8 mouse cellular contexts compared by ENCODE assay signal in the genomic region with DNA sequence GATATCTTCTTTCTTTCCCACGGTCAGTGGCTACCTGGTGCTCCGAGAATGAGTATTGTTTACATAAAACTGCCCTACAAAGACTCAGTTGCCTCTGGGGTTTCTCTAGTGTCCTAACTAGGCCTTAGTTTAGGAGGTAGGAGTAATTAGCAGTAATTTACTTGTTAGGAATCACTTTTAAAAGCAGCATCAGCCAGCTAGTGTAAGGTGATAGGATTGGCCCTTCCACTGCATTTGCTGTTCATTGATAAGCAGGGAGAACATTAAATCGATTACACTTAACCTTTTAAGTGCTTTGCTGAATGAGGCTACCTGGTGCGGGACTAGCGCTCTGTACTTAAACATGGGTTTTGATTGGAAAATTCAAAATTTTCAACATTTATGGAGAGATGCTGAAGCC. TPM values are rescaled to one million over a fixed set of nuclear protein-coding genes. Genes with fewer than 3 reads are reported as not detected.
DNase-seq lines count a peak whose midpoint lies in the region; ATAC-seq and TF ChIP-seq lines count a peak whose summit lies in the region.

No protein-coding gene starts in this region.

- peak overlapping the region; percentile 78 for H3K4me2 ChIP-seq in lung, embryonic 14.5 days
- peak overlapping the region; percentile 80 for H3K4me2 ChIP-seq in limb, embryonic 13.5 days (replicated peaks)

- H3K27me3 ChIP-seq in lung, embryonic 14.5 days (ENCODE audit: insufficient read depth, low read length) = no peaks in the 10 kb centered on the region
- no peaks in the 10 kb centered on the region for H3K27me3 ChIP-seq in forebrain, embryonic 10.5 days (ENCODE audit: poor library complexity, severe bottlenecking)
- no peaks in the 10 kb centered on the region for H3K27me3 ChIP-seq in limb, embryonic 13.5 days
- no peaks in the 10 kb centered on the region for H3K27me3 ChIP-seq in small intestine, adult 2 months (ENCODE audit: control insufficient read depth, insufficient read depth, low read length)

- no peak for TF ChIP-seq CTCF in lung, embryonic 14.5 days (IDR thresholded peaks at IDR 0.05; ENCODE audit: low read depth)
- no peak for TF ChIP-seq CTCF in small intestine, adult 2 months (IDR thresholded peaks at IDR 0.05; ENCODE audit: extremely low read depth, insufficient read length, insufficient replicate concordance, low read depth, low read length)

- H3K4me3 ChIP-seq in lung, embryonic 14.5 days (ENCODE audit: low read depth, low read length) = peak overlapping the region; percentile 71
- peak overlapping the region; percentile 87 for H3K4me3 ChIP-seq in forebrain, embryonic 10.5 days
- H3K4me3 ChIP-seq in limb, embryonic 13.5 days = peak overlapping the region; percentile 80
- H3K4me3 ChIP-seq in small intestine, adult 2 months (ENCODE audit: low read depth, low read length) = no peak overlapping the region

- intact Hi-C loops in left cerebral cortex, postnatal 14 days (cut with DNase I) = loop anchor here (10.0 kb wide), 2 partner anchors 121 to 311 kb away; no protein-coding TSS in a partner anchor

- no peaks in the 10 kb centered on the region for H3K36me3 ChIP-seq in lung, embryonic 14.5 days (ENCODE audit: insufficient read depth)
- H3K36me3 ChIP-seq in forebrain, embryonic 10.5 days (replicated peaks) = peaks cover 8% of the 10 kb centered on the region; the same call in 1 of the 2 replicates
- H3K36me3 ChIP-seq in limb, embryonic 13.5 days = 0 out of 2 replicates have a peak, but pooled peaks cover 3% of the 10 kb centered on the region
- no peaks in the 10 kb centered on the region for H3K36me3 ChIP-seq in small intestine, adult 2 months (ENCODE audit: control insufficient read depth, insufficient read depth, low read length)

- H3K9ac ChIP-seq in lung, embryonic 14.5 days = peak overlapping the region; percentile 80
- peak overlapping the region; percentile 89 for H3K9ac ChIP-seq in limb, embryonic 13.5 days

- H3K9me3 ChIP-seq in lung, embryonic 14.5 days (ENCODE audit: low read depth, low read length) = no peaks in the 10 kb centered on the region
- no peaks in the 10 kb centered on the region for H3K9me3 ChIP-seq in forebrain, embryonic 10.5 days
- H3K9me3 ChIP-seq in limb, embryonic 13.5 days = no peaks in the 10 kb centered on the region

- ATAC-seq in lung, embryonic 14.5 days (ENCODE audit: insufficient read depth) = no peak
- no peak for ATAC-seq in limb, embryonic 13.5 days (ENCODE audit: low FRiP score, low read depth)

- peak overlapping the region; percentile 86; the same call in 1 of the 2 replicates for H3K27ac ChIP-seq in lung, embryonic 14.5 days (ENCODE audit: low read depth)
- H3K27ac ChIP-seq in forebrain, embryonic 10.5 days = peak overlapping the region; percentile 93
- H3K27ac ChIP-seq in limb, embryonic 13.5 days = 0 out of 2 replicates have a peak overlapping the region, but pooled peaks have one; percentile 39
- peak overlapping the region; percentile 71; the same call in 1 of the 2 replicates for H3K27ac ChIP-seq in small intestine, adult 2 months (ENCODE audit: insufficient read depth, low read depth, low read length)

- no peak for DNase-seq in lung, embryonic 14.5 days
- DNase-seq in lung, adult 18-20 months = no peak
- DNase-seq in forebrain, embryonic 10.5 days (ENCODE audit: extremely low spot score, low spot score) = no peak
- no peak for DNase-seq in left cerebral cortex, postnatal 14 days (ENCODE audit: low spot score in 2 of 2)
- no peak for DNase-seq in gastrocnemius, postnatal 10 days
- no peak for DNase-seq in kidney, adult 8-10 months

- whole genome bisulfite sequencing in lung, embryonic 14.5 days = 36% methylated on average over 5 of the region's 5 CpGs
- 44% methylated on average over 5 of the region's 5 CpGs for WGBS in forebrain, embryonic 10.5 days
- 38% methylated on average over 5 of the region's 5 CpGs for WGBS in limb, embryonic 13.5 days
- 36% methylated on average over 5 of the region's 5 CpGs for WGBS in small intestine, adult 2 months

- TF ChIP-seq POLR2A in small intestine, adult 2 months (IDR thresholded peaks at IDR 0.05; ENCODE audit: low read depth, low read length) = no peak

- H3K4me1 ChIP-seq in lung, embryonic 14.5 days (ENCODE audit: insufficient read depth) = peaks cover 27% of the 10 kb centered on the region
- peaks cover 41% of the 10 kb centered on the region for H3K4me1 ChIP-seq in forebrain, embryonic 10.5 days
- H3K4me1 ChIP-seq in limb, embryonic 13.5 days = peaks cover 44% of the 10 kb centered on the region
- peaks cover 14% of the 10 kb centered on the region for H3K4me1 ChIP-seq in small intestine, adult 2 months (ENCODE audit: control insufficient read depth, insufficient read depth, insufficient read length, low read length)

RNA-seq across cellular contexts. Expression of gene Slc13a4, which starts 54.5 kb away (rescaled TPM):
- 0.12 and 0.24 TPM in 2 replicates for polyA plus RNA-seq in lung, embryonic 14.5 days (2014; fragmentation: Nextera tagmentation; extraction: Ambion mirVana)
- polyA plus RNA-seq in forebrain, embryonic 10.5 days (2016; fragmentation: Nextera tagmentation; extraction: Ambion mirVana) = 0.52 and 0.72 TPM in 2 replicates
- polyA plus RNA-seq in limb, embryonic 13.5 days (2015; fragmentation: Nextera tagmentation; extraction: Ambion mirVana) = 0.19 and 0.28 TPM in 2 replicates
- not detected in 2 replicates for polyA plus RNA-seq in small intestine, adult 2 months (2012; rRNA removed)
- total RNA-seq in left cerebral cortex, postnatal 14 days (2021) = 10 to 100 TPM; 11.1 to 13.9 TPM
- total RNA-seq in gastrocnemius, postnatal 10 days (2021) = under 1 TPM; 0.28 to 0.47 TPM

Comparison
In these comparisons a context has a peak if more than half of its experiments do, and no peak if none do; other contexts are left out.
1. H3K27ac ChIP-seq: peak in every context shown above with its lines; median percentile 93 in forebrain, embryonic 10.5 days; 86 in lung, embryonic 14.5 days; 71 in small intestine, adult 2 months; 39 in limb, embryonic 13.5 days.